Comparison of ENCODE assay signal across 19 mouse cellular contexts in the genomic region with DNA sequence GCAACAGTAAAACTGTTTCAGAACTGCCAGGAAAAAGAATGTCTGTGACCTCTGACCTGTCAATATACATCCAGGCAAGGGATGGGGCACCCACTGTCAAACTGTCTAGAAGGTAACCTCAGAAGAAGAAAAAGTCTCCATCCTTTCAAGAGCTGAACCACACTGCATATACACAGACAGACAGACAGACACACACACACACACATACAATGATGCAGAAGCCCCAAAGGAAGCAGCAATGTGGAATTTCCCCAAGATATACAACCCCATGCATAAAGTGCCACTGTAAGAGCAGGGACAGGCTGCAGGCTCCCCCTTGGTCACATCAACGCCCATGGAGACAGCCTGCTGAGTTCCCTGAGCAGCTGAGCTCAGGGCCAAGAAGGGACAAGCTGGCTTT. TPM values are rescaled to one million over a fixed set of nuclear protein-coding genes. Genes with fewer than 3 reads are reported as not detected.
DNase-seq lines count a peak whose midpoint lies in the region; ATAC-seq and TF ChIP-seq lines count a peak whose summit lies in the region.
"Had no signal": no experiment of that assay in that cellular context is flagged by ENCODE, and none has a peak within 500 bp of the region (broad histone marks: within the 10 kb centered on the region; RNA-seq: fewer than 3 reads in every experiment).

No protein-coding gene starts in this region.

- TF ChIP-seq EP300 in heart, adult 2 months (IDR thresholded peaks at IDR 0.05; ENCODE audit: insufficient read depth, low read depth, low read length): no peak

- no peak overlapping the region for H3K4me2 ChIP-seq in heart, embryonic 13.5 days
- no peak overlapping the region for H3K4me2 ChIP-seq in midbrain, embryonic 14.5 days (ENCODE audit: low read length)
- no peak overlapping the region for H3K4me2 ChIP-seq in midbrain, embryonic 16.5 days (ENCODE audit: low read length)
- H3K4me2 ChIP-seq in embryonic facial prominence, embryonic 12.5 days (replicated peaks): no peak overlapping the region
- H3K4me2 ChIP-seq in limb, embryonic 12.5 days: no peak overlapping the region
- H3K4me2 ChIP-seq in kidney, embryonic 16.5 days (replicated peaks; ENCODE audit: low read depth, low read length): no peak overlapping the region
- H3K4me2 ChIP-seq: heart, embryonic 15.5 days; limb, embryonic 15.5 days had no signal

- no peak for ATAC-seq in heart, embryonic 13.5 days (ENCODE audit: extremely low read depth, insufficient number of reproducible peaks, low FRiP score, low TSS enrichment)
- ATAC-seq in midbrain, embryonic 14.5 days (ENCODE audit: low FRiP score, low TSS enrichment): no peak
- no peak for ATAC-seq in midbrain, embryonic 16.5 days
- ATAC-seq in embryonic facial prominence, embryonic 12.5 days (ENCODE audit: insufficient number of reproducible peaks, insufficient read depth, low FRiP score, low TSS enrichment): no peak
- no peak for ATAC-seq in limb, embryonic 12.5 days (ENCODE audit: insufficient number of reproducible peaks, insufficient read depth, low FRiP score, low TSS enrichment, low read depth)
- ATAC-seq in kidney, embryonic 16.5 days (ENCODE audit: low FRiP score, low TSS enrichment): no peak
- ATAC-seq: Patski had no signal

- H3K27me3 ChIP-seq in heart, embryonic 13.5 days (replicated peaks): peaks cover 5% of the 10 kb centered on the region; the same call in 1 of the 2 replicates
- H3K27me3 ChIP-seq in heart, adult 2 months (ENCODE audit: control insufficient read depth, insufficient read depth, low read length): no peaks in the 10 kb centered on the region
- no peaks in the 10 kb centered on the region for H3K27me3 ChIP-seq in midbrain, embryonic 14.5 days (ENCODE audit: control insufficient read depth, insufficient read depth, low read length)
- H3K27me3 ChIP-seq in midbrain, embryonic 16.5 days (ENCODE audit: control insufficient read depth, insufficient read depth, low read depth, low read length): no peaks in the 10 kb centered on the region
- no peaks in the 10 kb centered on the region for H3K27me3 ChIP-seq in embryonic facial prominence, embryonic 12.5 days
- H3K27me3 ChIP-seq in limb, embryonic 12.5 days: peaks cover 7% of the 10 kb centered on the region
- H3K27me3 ChIP-seq in kidney, embryonic 16.5 days (ENCODE audit: insufficient read depth, low read length): no peaks in the 10 kb centered on the region
- H3K27me3 ChIP-seq: heart, embryonic 15.5 days; limb, embryonic 15.5 days; Patski had no signal

- no peaks in the 10 kb centered on the region for H3K36me3 ChIP-seq in heart, embryonic 13.5 days
- no peaks in the 10 kb centered on the region for H3K36me3 ChIP-seq in heart, adult 2 months (ENCODE audit: control insufficient read depth, insufficient read depth, low read length)
- H3K36me3 ChIP-seq in midbrain, embryonic 14.5 days (ENCODE audit: control insufficient read depth, insufficient read depth, low read length): no peaks in the 10 kb centered on the region
- H3K36me3 ChIP-seq in midbrain, embryonic 16.5 days (ENCODE audit: control insufficient read depth, insufficient read depth, low read length): no peaks in the 10 kb centered on the region
- H3K36me3 ChIP-seq in embryonic facial prominence, embryonic 12.5 days: no peaks in the 10 kb centered on the region
- no peaks in the 10 kb centered on the region for H3K36me3 ChIP-seq in limb, embryonic 12.5 days
- no peaks in the 10 kb centered on the region for H3K36me3 ChIP-seq in kidney, embryonic 16.5 days (ENCODE audit: insufficient read depth, low read length)
- H3K36me3 ChIP-seq: heart, embryonic 15.5 days; limb, embryonic 15.5 days had no signal

- TF ChIP-seq POLR2A in heart, adult 2 months (IDR thresholded peaks at IDR 0.05; ENCODE audit: insufficient read depth, low read depth, low read length): no peak

- intact Hi-C loops in heart, adult 2 months (cut with DNase I): no loop called here

- TF ChIP-seq CTCF in heart, adult 2 months (IDR thresholded peaks at IDR 0.05): no peak

- H3K9me3 ChIP-seq in heart, embryonic 13.5 days: no peaks in the 10 kb centered on the region
- H3K9me3 ChIP-seq in midbrain, embryonic 14.5 days (ENCODE audit: control insufficient read depth, low read length): no peaks in the 10 kb centered on the region
- H3K9me3 ChIP-seq in midbrain, embryonic 16.5 days (replicated peaks; ENCODE audit: control insufficient read depth, low read length, poor library complexity, severe bottlenecking): no peaks in the 10 kb centered on the region
- no peaks in the 10 kb centered on the region for H3K9me3 ChIP-seq in embryonic facial prominence, embryonic 12.5 days
- no peaks in the 10 kb centered on the region for H3K9me3 ChIP-seq in limb, embryonic 12.5 days
- H3K9me3 ChIP-seq in kidney, embryonic 16.5 days (ENCODE audit: low read length): no peaks in the 10 kb centered on the region
- H3K9me3 ChIP-seq: heart, embryonic 15.5 days; limb, embryonic 15.5 days had no signal

- no peak for DNase-seq in heart, adult 2 months
- DNase-seq in midbrain, embryonic 14.5 days: no peak
- DNase-seq in cerebellum, adult 9-10 months: no peak
- DNase-seq: adrenal gland, adult 8-10 months; B cell, adult 2 months; gastrocnemius, postnatal 10 days; kidney, adult 8-10 months; thymus, adult 2 months had no signal

- WGBS in heart, embryonic 13.5 days: 33% methylated on average over 1 of the region's 1 CpGs
- WGBS in heart, adult 2 months: 68% methylated on average over 1 of the region's 1 CpGs
- WGBS in midbrain, embryonic 14.5 days: 29% methylated on average over 1 of the region's 1 CpGs
- 44% methylated on average over 1 of the region's 1 CpGs for WGBS in midbrain, embryonic 16.5 days
- 36% methylated on average over 1 of the region's 1 CpGs for WGBS in embryonic facial prominence, embryonic 12.5 days
- WGBS in limb, embryonic 12.5 days: 43% methylated on average over 1 of the region's 1 CpGs
- 28% methylated on average over 1 of the region's 1 CpGs for WGBS in kidney, embryonic 16.5 days

- H3K4me1 ChIP-seq in heart, embryonic 13.5 days: peaks cover 53% of the 10 kb centered on the region
- peaks cover 4% of the 10 kb centered on the region; the same call in 1 of the 2 replicates for H3K4me1 ChIP-seq in heart, adult 2 months (ENCODE audit: control insufficient read depth, insufficient read depth, low read length)
- H3K4me1 ChIP-seq in midbrain, embryonic 14.5 days (ENCODE audit: control insufficient read depth, insufficient read depth, low read length): peaks cover 34% of the 10 kb centered on the region
- H3K4me1 ChIP-seq in midbrain, embryonic 16.5 days (ENCODE audit: control insufficient read depth, insufficient read depth, low read length): peaks cover 38% of the 10 kb centered on the region
- H3K4me1 ChIP-seq in embryonic facial prominence, embryonic 12.5 days: peaks cover 58% of the 10 kb centered on the region
- peaks cover 61% of the 10 kb centered on the region for H3K4me1 ChIP-seq in limb, embryonic 12.5 days (replicated peaks)
- H3K4me1 ChIP-seq in kidney, embryonic 16.5 days (ENCODE audit: insufficient read depth, low read length): peaks cover 81% of the 10 kb centered on the region

- H3K27ac ChIP-seq in heart, embryonic 13.5 days (replicated peaks): no peak overlapping the region
- no peak overlapping the region for H3K27ac ChIP-seq in heart, adult 2 months
- H3K27ac ChIP-seq in midbrain, embryonic 14.5 days (replicated peaks; ENCODE audit: low read depth, low read length): peak overlapping the region; percentile 3; the same call in 1 of the 2 replicates
- H3K27ac ChIP-seq in midbrain, embryonic 16.5 days (ENCODE audit: low read length): no peak overlapping the region
- 0 out of 2 replicates have a peak overlapping the region, but pooled peaks have one; percentile 77 for H3K27ac ChIP-seq in embryonic facial prominence, embryonic 12.5 days
- H3K27ac ChIP-seq in limb, embryonic 12.5 days: 0 out of 2 replicates have a peak overlapping the region, but pooled peaks have one; percentile 62
- no peak overlapping the region for H3K27ac ChIP-seq in kidney, embryonic 16.5 days (ENCODE audit: low read length)
- H3K27ac ChIP-seq: heart, embryonic 15.5 days; limb, embryonic 15.5 days had no signal

- no peaks in the 10 kb centered on the region for H3K79me2 ChIP-seq in heart, adult 2 months (replicated peaks; ENCODE audit: control insufficient read depth, insufficient read depth, low read length)

- H3K9ac ChIP-seq in heart, embryonic 13.5 days: 0 out of 2 replicates have a peak overlapping the region, but pooled peaks have one; percentile 5
- H3K9ac ChIP-seq in heart, adult 2 months (ENCODE audit: low read depth, low read length): no peak overlapping the region
- H3K9ac ChIP-seq in midbrain, embryonic 14.5 days (replicated peaks; ENCODE audit: low read length): no peak overlapping the region
- no peak overlapping the region for H3K9ac ChIP-seq in midbrain, embryonic 16.5 days (ENCODE audit: low read depth, low read length)
- H3K9ac ChIP-seq in embryonic facial prominence, embryonic 12.5 days: no peak overlapping the region
- H3K9ac ChIP-seq in limb, embryonic 12.5 days (replicated peaks): no peak overlapping the region
- no peak overlapping the region for H3K9ac ChIP-seq in kidney, embryonic 16.5 days (replicated peaks; ENCODE audit: low read length)
- H3K9ac ChIP-seq: heart, embryonic 15.5 days; limb, embryonic 15.5 days had no signal

- no peak overlapping the region for H3K4me3 ChIP-seq in heart, embryonic 13.5 days
- H3K4me3 ChIP-seq in heart, adult 2 months: no peak overlapping the region
- no peak overlapping the region for H3K4me3 ChIP-seq in midbrain, embryonic 14.5 days (replicated peaks; ENCODE audit: low read depth, low read length)
- H3K4me3 ChIP-seq in midbrain, embryonic 16.5 days (ENCODE audit: low read depth, low read length): no peak overlapping the region
- no peak overlapping the region for H3K4me3 ChIP-seq in embryonic facial prominence, embryonic 12.5 days
- H3K4me3 ChIP-seq in limb, embryonic 12.5 days (replicated peaks): no peak overlapping the region
- H3K4me3 ChIP-seq in kidney, embryonic 16.5 days (ENCODE audit: low read length): no peak overlapping the region
- H3K4me3 ChIP-seq: heart, embryonic 15.5 days; limb, embryonic 15.5 days had no signal

RNA-seq across cellular contexts. Expression of gene Itpk1, which starts 5.6 kb away (rescaled TPM):
- polyA plus RNA-seq in heart, embryonic 13.5 days (2015; fragmentation: Nextera tagmentation; extraction: Ambion mirVana): 4.3 and 6.4 TPM in 2 replicates
- 1 to 10 TPM; 7.9 to 9.5 TPM for total RNA-seq in heart, adult 2 months (2021)
- polyA plus RNA-seq in heart, adult 2 months (2012; rRNA removed): 11.6 and 11.9 TPM in 2 replicates
- polyA plus RNA-seq in midbrain, embryonic 14.5 days (2014; fragmentation: Nextera tagmentation; extraction: Ambion mirVana): 24.0 and 30.1 TPM in 2 replicates
- 35.8 and 39.3 TPM in 2 replicates for polyA plus RNA-seq in midbrain, embryonic 16.5 days (2015; fragmentation: Nextera tagmentation; extraction: Ambion mirVana)
- 12.0 and 15.0 TPM in 2 replicates for polyA plus RNA-seq in embryonic facial prominence, embryonic 12.5 days (2016; fragmentation: Nextera tagmentation; extraction: Ambion mirVana)
- polyA plus RNA-seq in limb, embryonic 12.5 days (2016; fragmentation: Nextera tagmentation; extraction: Ambion mirVana): 8.9 and 9.8 TPM in 2 replicates
- 23.9 and 24.5 TPM in 2 replicates for polyA plus RNA-seq in kidney, embryonic 16.5 days (2015; fragmentation: Nextera tagmentation; extraction: Ambion mirVana)

RNA-seq across cellular contexts. Expression of gene Moap1, which starts 44.3 kb away (rescaled TPM):
- polyA plus RNA-seq in heart, embryonic 13.5 days (2015; fragmentation: Nextera tagmentation; extraction: Ambion mirVana): 17.9 and 18.3 TPM in 2 replicates
- total RNA-seq in heart, adult 2 months (2021): 1 to 10 TPM; 7.0 to 7.5 TPM
- 0.51 TPM in 1 of 2 replicates, not detected in the other for polyA plus RNA-seq in heart, adult 2 months (2012; rRNA removed)
- 60.0 and 63.6 TPM in 2 replicates for polyA plus RNA-seq in midbrain, embryonic 14.5 days (2014; fragmentation: Nextera tagmentation; extraction: Ambion mirVana)
- 76.2 and 78.4 TPM in 2 replicates for polyA plus RNA-seq in midbrain, embryonic 16.5 days (2015; fragmentation: Nextera tagmentation; extraction: Ambion mirVana)
- polyA plus RNA-seq in embryonic facial prominence, embryonic 12.5 days (2016; fragmentation: Nextera tagmentation; extraction: Ambion mirVana): 30.4 and 32.6 TPM in 2 replicates
- polyA plus RNA-seq in limb, embryonic 12.5 days (2016; fragmentation: Nextera tagmentation; extraction: Ambion mirVana): 26.0 and 34.1 TPM in 2 replicates
- 29.3 and 32.4 TPM in 2 replicates for polyA plus RNA-seq in kidney, embryonic 16.5 days (2015; fragmentation: Nextera tagmentation; extraction: Ambion mirVana)

RNA-seq across cellular contexts. Expression of gene Tmem251, which starts 44.4 kb away (rescaled TPM):
- 6.8 and 7.5 TPM in 2 replicates for polyA plus RNA-seq in heart, embryonic 13.5 days (2015; fragmentation: Nextera tagmentation; extraction: Ambion mirVana)
- 1 to 10 TPM; 4.5 to 4.6 TPM for total RNA-seq in heart, adult 2 months (2021)
- polyA plus RNA-seq in heart, adult 2 months (2012; rRNA removed): 1.8 and 4.0 TPM in 2 replicates
- 13.0 and 13.2 TPM in 2 replicates for polyA plus RNA-seq in midbrain, embryonic 14.5 days (2014; fragmentation: Nextera tagmentation; extraction: Ambion mirVana)
- 10.8 and 11.3 TPM in 2 replicates for polyA plus RNA-seq in midbrain, embryonic 16.5 days (2015; fragmentation: Nextera tagmentation; extraction: Ambion mirVana)
- 10.4 and 11.0 TPM in 2 replicates for polyA plus RNA-seq in embryonic facial prominence, embryonic 12.5 days (2016; fragmentation: Nextera tagmentation; extraction: Ambion mirVana)
- 11.1 and 11.5 TPM in 2 replicates for polyA plus RNA-seq in limb, embryonic 12.5 days (2016; fragmentation: Nextera tagmentation; extraction: Ambion mirVana)
- 9.5 and 11.0 TPM in 2 replicates for polyA plus RNA-seq in kidney, embryonic 16.5 days (2015; fragmentation: Nextera tagmentation; extraction: Ambion mirVana)

RNA-seq across cellular contexts. Expression of gene Gm28051, which starts 58.4 kb away (rescaled TPM):
- not detected in 2 replicates for polyA plus RNA-seq in heart, embryonic 13.5 days (2015; fragmentation: Nextera tagmentation; extraction: Ambion mirVana)
- total RNA-seq in heart, adult 2 months (2021): not detected
- not detected in 2 replicates for polyA plus RNA-seq in heart, adult 2 months (2012; rRNA removed)
- polyA plus RNA-seq in midbrain, embryonic 14.5 days (2014; fragmentation: Nextera tagmentation; extraction: Ambion mirVana): not detected in 2 replicates
- polyA plus RNA-seq in midbrain, embryonic 16.5 days (2015; fragmentation: Nextera tagmentation; extraction: Ambion mirVana): not detected in 2 replicates
- polyA plus RNA-seq in embryonic facial prominence, embryonic 12.5 days (2016; fragmentation: Nextera tagmentation; extraction: Ambion mirVana): not detected in 2 replicates
- not detected in 2 replicates for polyA plus RNA-seq in limb, embryonic 12.5 days (2016; fragmentation: Nextera tagmentation; extraction: Ambion mirVana)
- polyA plus RNA-seq in kidney, embryonic 16.5 days (2015; fragmentation: Nextera tagmentation; extraction: Ambion mirVana): not detected in 2 replicates
- total RNA-seq: adrenal gland, adult 8-10 months; common myeloid progenitor, adult 5-6 weeks; gastrocnemius, postnatal 10 days; layer of hippocampus, postnatal 14 days had no signal
- polyA plus RNA-seq: heart, embryonic 15.5 days; limb, embryonic 15.5 days; lung, embryonic 16.5 days; Patski; thymus, adult 2 months had no signal

RNA-seq across cellular contexts. Expression of gene Gon7, which starts 58.4 kb away (rescaled TPM):
- 20.7 and 26.6 TPM in 2 replicates for polyA plus RNA-seq in heart, embryonic 13.5 days (2015; fragmentation: Nextera tagmentation; extraction: Ambion mirVana)
- 10 to 100 TPM in 1 of 2 experiments, 1 to 10 TPM in 1; 9.8 to 10.4 TPM for total RNA-seq in heart, adult 2 months (2021)
- 5.9 and 7.0 TPM in 2 replicates for polyA plus RNA-seq in heart, adult 2 months (2012; rRNA removed)
- polyA plus RNA-seq in midbrain, embryonic 14.5 days (2014; fragmentation: Nextera tagmentation; extraction: Ambion mirVana): 44.9 and 51.8 TPM in 2 replicates
- polyA plus RNA-seq in midbrain, embryonic 16.5 days (2015; fragmentation: Nextera tagmentation; extraction: Ambion mirVana): 48.6 and 53.2 TPM in 2 replicates
- polyA plus RNA-seq in embryonic facial prominence, embryonic 12.5 days (2016; fragmentation: Nextera tagmentation; extraction: Ambion mirVana): 35.3 and 42.2 TPM in 2 replicates
- 39.9 and 46.3 TPM in 2 replicates for polyA plus RNA-seq in limb, embryonic 12.5 days (2016; fragmentation: Nextera tagmentation; extraction: Ambion mirVana)
- 29.3 and 34.0 TPM in 2 replicates for polyA plus RNA-seq in kidney, embryonic 16.5 days (2015; fragmentation: Nextera tagmentation; extraction: Ambion mirVana)

Comparison
In these comparisons a context has a peak if more than half of its experiments do, and no peak if none do; other contexts are left out.
1. H3K27ac ChIP-seq: peak in midbrain, embryonic 14.5 days (single experiment), embryonic facial prominence, embryonic 12.5 days (single experiment) and limb, embryonic 12.5 days (single experiment); none in heart, embryonic 13.5 days (single experiment), heart, adult 2 months (single experiment), midbrain, embryonic 16.5 days (single experiment) and kidney, embryonic 16.5 days (single experiment).
2. RNA of gene Moap1, which starts 44.3 kb away (polyA plus RNA-seq): 76.2 to 78.4 TPM in midbrain, embryonic 16.5 days, 60.0 to 63.6 TPM in midbrain, embryonic 14.5 days, 26.0 to 34.1 TPM in limb, embryonic 12.5 days, 30.4 to 32.6 TPM in embryonic facial prominence, embryonic 12.5 days, 29.3 to 32.4 TPM in kidney, embryonic 16.5 days and 17.9 to 18.3 TPM in heart, embryonic 13.5 days; 0.51 TPM in heart, adult 2 months; every median in the first group is over 10 times any median in the second.